Mouse (Mus musculus) olfactory bulb, adult 2 months (tissue): ENCODE results near the gene Psmb9. TPM values are rescaled to one million over a fixed set of nuclear protein-coding genes. Genes with fewer than 3 reads are reported as not detected.
"Not testable (repeated sequence)": the region's sequence is repeated elsewhere in the genome, so short reads cannot be mapped to it uniquely, and the experiment has no call there.

Experiments used
- H3K27ac ChIP-seq: fragments of 200-500 bp; 2 replicates; pipeline ENCODE4 v1.5.1; 2012; ENCODE audit warnings: low read depth, low read length; ENCODE audit not compliant: insufficient read depth
- H3K4me1 ChIP-seq: fragments of 200-500 bp; 2 replicates; pipeline ENCODE4 v1.6.1; 2012; ENCODE audit warnings: low read length; ENCODE audit not compliant: control insufficient read depth, insufficient read depth
- H3K4me3 ChIP-seq: fragments of 200-500 bp; 2 replicates; pipeline ENCODE4 v1.5.1; 2012; ENCODE audit warnings: mild to moderate bottlenecking, low read depth, low read length, moderate library complexity; ENCODE audit not compliant: insufficient read depth
- CTCF ChIP-seq: fragments of 200-500 bp; IDR thresholded peaks from 2 replicates; pipeline ENCODE4 v1.5.1; 2012; ENCODE audit warnings: low read depth, mild to moderate bottlenecking, low read length, moderate library complexity; ENCODE audit not compliant: insufficient read depth
- POLR2A ChIP-seq: fragments of 200-500 bp; IDR thresholded peaks from 2 replicates; pipeline ENCODE4 v1.6.1; 2012; ENCODE audit warnings: mild to moderate bottlenecking, low read depth, low read length, moderate library complexity; ENCODE audit not compliant: insufficient read depth
- WGBS: fragments of 180-500 bp; shearing (Covaris S2); methylation state at CpG from one replicate; pipeline ENCODE4 v1.1.7; 2018; 5-methylcytosine and 5-hydroxymethylcytosine counted together
- polyA plus RNA-seq: library from polyadenylated mRNA; stranded (reverse); fragments of >200 nt; gene quantifications from 2 replicates; pipeline ENCODE4 v1.2.4, GENCODE M21; 2012; ENCODE audit warnings: low replicate concordance; ENCODE audit not compliant: missing spikeins, insufficient read depth, insufficient read length

Psmb9 gene
- polyA plus RNA-seq: 272 TPM in 1 of 2 replicates, not detected in the other

GRCm38 (mm10) chr17:34187261-34187916 lies at the start of gene Psmb9, which contains the start of gene Tap1:
TSS of gene Psmb9 (minus strand) at chr17:34187764.
TSS of gene Tap1 (plus strand) at chr17:34187553.
- under 1% methylated on average over 46 of the region's 46 CpGs for WGBS
- H3K27ac ChIP-seq: no peak within 1 kb of the TSS
- TF ChIP-seq CTCF: no peak
- no peak; the same call in 1 of the 2 replicates for TF ChIP-seq POLR2A

GRCm38 (mm10) chr17:34236691-34237090 lies 49.1 kb upstream of the Psmb9 start:
- TF ChIP-seq POLR2A: no peak
- no peak for TF ChIP-seq CTCF
- Histone ChIP-seq H3K4me3 (no peak overlapping the region), H3K4me1 (no peaks in the 10 kb centered on the region), H3K27ac (no peak overlapping the region)
- WGBS: 86% methylated on average over 5 of the region's 5 CpGs

More at GRCm38 (mm10) chr17:34187261-34187916, at the start of gene Psmb9, which contains the start of gene Tap1:
- Histone ChIP-seq H3K4me1 (peaks cover 20% of the 10 kb centered on the region), H3K4me3 (peak within 1 kb of the TSS; percentile 67)

GRCm38 (mm10) chr17:34234926-34235325 lies 47.4 kb upstream of the Psmb9 start:
- TF ChIP-seq POLR2A (no peak), CTCF (peak; percentile 52; the same call in 1 of the 2 replicates)
- Histone ChIP-seq H3K4me3 (no peak overlapping the region), H3K4me1 (no peaks in the 10 kb centered on the region), H3K27ac (no peak overlapping the region)
- 32% methylated on average over 9 of the region's 9 CpGs for WGBS

- over 99% methylated on average over 5 of the region's 7 CpGs for WGBS
- not testable (repeated sequence) for H3K4me1 ChIP-seq, H3K4me3 ChIP-seq, H3K27ac ChIP-seq
These were observed 44.5 kb upstream of the Psmb9 start for GRCm38 (mm10) chr17:34232021-34232420.

GRCm38 (mm10) chr17:34230971-34231370 lies 43.4 kb upstream of the Psmb9 start:
- H3K27ac ChIP-seq, H3K4me1 ChIP-seq, H3K4me3 ChIP-seq: not testable (repeated sequence)
- WGBS: 93% methylated on average over 7 of the region's 9 CpGs

GRCm38 (mm10) chr17:34225911-34226310 lies 38.3 kb upstream of the Psmb9 start:
- H3K27ac ChIP-seq, H3K4me3 ChIP-seq, H3K4me1 ChIP-seq: not testable (repeated sequence)
- WGBS: 97% methylated on average over 15 of the region's 23 CpGs

- H3K4me1 ChIP-seq: no peaks in the 10 kb centered on the region
- H3K4me3 ChIP-seq: no peak overlapping the region
- no peak overlapping the region for H3K27ac ChIP-seq
- WGBS: 88% methylated on average over 8 of the region's 8 CpGs
- no peak for TF ChIP-seq POLR2A
- no peak for TF ChIP-seq CTCF
These were observed 37.9 kb upstream of the Psmb9 start for GRCm38 (mm10) chr17:34225426-34225825.

- TF ChIP-seq CTCF (no peak), POLR2A (no peak)
- WGBS: 94% methylated on average over 3 of the region's 3 CpGs
- H3K27ac ChIP-seq: no peak overlapping the region
- no peak overlapping the region for H3K4me3 ChIP-seq
- H3K4me1 ChIP-seq: no peaks in the 10 kb centered on the region
These were observed 37.3 kb upstream of the Psmb9 start for GRCm38 (mm10) chr17:34224816-34225215.

- WGBS: 97% methylated on average over 7 of the region's 16 CpGs
- not testable (repeated sequence) for H3K4me3 ChIP-seq, H3K27ac ChIP-seq, H3K4me1 ChIP-seq
These were observed 32.8 kb upstream of the Psmb9 start for GRCm38 (mm10) chr17:34220401-34220800.

GRCm38 (mm10) chr17:34219801-34220200 lies 32.2 kb upstream of the Psmb9 start:
- not testable (repeated sequence) for H3K27ac ChIP-seq, H3K4me1 ChIP-seq, H3K4me3 ChIP-seq
- 90% methylated on average over 6 of the region's 7 CpGs for WGBS
